Mouse (Mus musculus): ENCODE data around the gene Uap1. TPM values are rescaled to one million over a fixed set of nuclear protein-coding genes. Genes with fewer than 3 reads are reported as not detected.
"Not testable (repeated sequence)": the region's sequence is repeated elsewhere in the genome, so short reads cannot be mapped to it uniquely, and the experiment has no call there.

The Uap1 gene
- polyA plus RNA-seq, 1 experiment from 2014 or later = 77.8 TPM

DNA sequence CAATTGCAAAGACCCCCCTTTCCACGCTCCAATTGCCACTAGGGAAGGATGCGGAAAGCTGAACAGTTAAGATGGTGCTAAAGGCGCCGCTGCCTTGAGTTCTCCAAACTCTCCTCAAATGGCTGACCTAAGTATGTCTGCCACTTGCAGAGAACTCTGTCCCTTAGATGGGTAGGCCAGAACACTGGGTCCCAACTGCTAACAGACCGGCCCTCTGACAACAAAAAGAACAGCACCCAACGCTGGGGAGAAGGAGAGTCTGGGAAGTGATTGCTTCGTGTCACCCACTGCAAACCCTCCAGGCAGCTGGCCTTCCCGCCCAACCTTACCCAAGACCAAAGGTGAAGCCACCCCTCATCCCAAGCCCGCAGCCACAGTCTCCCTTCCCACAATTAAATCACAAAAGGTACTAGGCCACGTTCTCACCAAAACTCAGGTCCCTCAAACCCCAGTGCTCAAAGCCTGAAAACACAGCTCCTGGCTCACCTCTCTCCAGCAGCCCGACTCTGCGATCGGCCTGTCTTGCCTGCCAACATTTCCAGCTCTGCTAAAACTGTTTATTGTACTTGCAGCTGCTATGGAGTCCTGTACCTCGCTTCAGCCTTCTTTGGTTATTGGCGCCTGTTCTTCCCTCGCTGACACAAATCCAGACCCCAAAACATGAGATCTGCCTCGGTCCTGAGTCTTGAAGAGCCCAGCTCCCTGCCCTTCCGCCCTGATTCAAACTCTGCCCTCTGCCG is 64.8 kb downstream of the Uap1 start:
- Histone ChIP-seq H3K27ac (peak overlapping the region; percentile 100), H3K36me3 (0 out of 2 replicates have a peak, but pooled peaks cover 3% of the 10 kb centered on the region), H3K4me3 (peak overlapping the region; percentile 63), H3K4me2 (replicated peaks) (peak overlapping the region; percentile 80), H3K9ac (peak overlapping the region; percentile 85), H3K4me1 (peaks cover 46% of the 10 kb centered on the region), H3K27me3 (no peaks in the 10 kb centered on the region), H3K9me3 (no peaks in the 10 kb centered on the region)
- 20% methylated on average over 19 of the region's 19 CpGs for WGBS
- peak; percentile 76 for ATAC-seq (ENCODE audit: low FRiP score, low read depth)

- Histone ChIP-seq H3K36me3 (peaks cover 16% of the 10 kb centered on the region; the same call in 1 of the 2 replicates), H3K4me1 (peaks cover 15% of the 10 kb centered on the region)
- not testable (repeated sequence) for H3K27me3 ChIP-seq; H3K9ac ChIP-seq; H3K9me3 ChIP-seq; H3K4me2 ChIP-seq (replicated peaks); H3K27ac ChIP-seq; H3K4me3 ChIP-seq; ATAC-seq (ENCODE audit: low FRiP score, low read depth)
- WGBS = 93% methylated on average over 6 of the region's 6 CpGs
Measured at GRCm38 (mm10) chr1:170102814-170103213, 71.9 kb downstream of the Uap1 start.

Other genes starting within 250 kb of the Uap1 start
- gene Ccdc190, start 246.3 kb downstream of the Uap1 start, polyA plus RNA-seq (2015; fragmentation: Nextera tagmentation; extraction: Ambion mirVana) = 0.10 and 0.17 TPM in 2 replicates
- gene Hsd17b7, start 205.7 kb downstream of the Uap1 start, polyA plus RNA-seq (2015; fragmentation: Nextera tagmentation; extraction: Ambion mirVana) = 14.5 and 15.4 TPM in 2 replicates
- 115 and 122 TPM in 2 replicates for gene Ddr2, start 64.2 kb downstream of the Uap1 start, polyA plus RNA-seq (2015; fragmentation: Nextera tagmentation; extraction: Ambion mirVana)
- gene Uhmk1, start 40.4 kb upstream of the Uap1 start, polyA plus RNA-seq (2015; fragmentation: Nextera tagmentation; extraction: Ambion mirVana) = 5.6 and 5.8 TPM in 2 replicates
- 0.05 TPM in 1 of 2 replicates, not detected in the other for gene Sh2d1b2, start 57.8 kb upstream of the Uap1 start, polyA plus RNA-seq (2015; fragmentation: Nextera tagmentation; extraction: Ambion mirVana)
- 0.09 TPM in 1 of 2 replicates, not detected in the other for gene Sh2d1b1, start 102.4 kb upstream of the Uap1 start, polyA plus RNA-seq (2015; fragmentation: Nextera tagmentation; extraction: Ambion mirVana)
- 4.8 and 5.6 TPM in 2 replicates for gene Gm7694, start 131.4 kb upstream of the Uap1 start, polyA plus RNA-seq (2015; fragmentation: Nextera tagmentation; extraction: Ambion mirVana)
- 1.4 and 2.8 TPM in 2 replicates for gene Spata46, start 133.8 kb upstream of the Uap1 start, polyA plus RNA-seq (2015; fragmentation: Nextera tagmentation; extraction: Ambion mirVana)

Data from limb, embryonic 13.5 days (tissue).